Mouse (Mus musculus) forebrain, embryonic 13.5 days (tissue): Measurements from ENCODE around the gene Med4. TPM values are rescaled to one million over a fixed set of nuclear protein-coding genes. Genes with fewer than 3 reads are reported as not detected.

Source experiments
- ATAC-seq: fragments of 200-750 bp; cut with Nextera tagmentation; 2 replicates; pipeline ENCODE4 v1.8.0; 2017
- H3K27ac ChIP-seq: fragments of 300-500 bp; sonication (generic); 2 replicates; pipeline ENCODE4 v1.5.1; 2015; ENCODE audit warnings: inconsistent platforms, mild to moderate bottlenecking, moderate library complexity
- H3K27me3 ChIP-seq: fragments of 300-500 bp; sonication (generic); 2 replicates; pipeline ENCODE4 v1.6.1; 2015; ENCODE audit warnings: mild to moderate bottlenecking, inconsistent platforms
- H3K36me3 ChIP-seq: fragments of 300-500 bp; sonication (generic); 2 replicates; pipeline ENCODE4 v1.6.1; 2015; ENCODE audit warnings: mild to moderate bottlenecking, inconsistent platforms; ENCODE audit not compliant: poor library complexity, severe bottlenecking
- H3K4me1 ChIP-seq: fragments of 300-500 bp; sonication (generic); 2 replicates; pipeline ENCODE4 v1.6.1; 2015; ENCODE audit warnings: inconsistent platforms
- H3K4me2 ChIP-seq: fragments of 300-500 bp; sonication (generic); 2 replicates; pipeline ENCODE4 v1.6.1; 2015; ENCODE audit warnings: inconsistent platforms, mild to moderate bottlenecking, moderate library complexity
- H3K4me3 ChIP-seq: fragments of 300-500 bp; sonication (generic); 2 replicates; pipeline ENCODE4 v1.5.1; 2015; ENCODE audit warnings: mild to moderate bottlenecking, inconsistent platforms
- H3K9ac ChIP-seq: fragments of 300-500 bp; sonication (generic); 2 replicates; pipeline ENCODE4 v1.6.1; 2015; ENCODE audit warnings: mild to moderate bottlenecking, inconsistent platforms
- H3K9me3 ChIP-seq: fragments of 300-500 bp; sonication (generic); replicated peaks from 2 replicates; pipeline ENCODE4 v1.6.1; 2016; ENCODE audit warnings: inconsistent platforms
- WGBS: fragments of 180-500 bp; shearing (Covaris S2); methylation state at CpG from one replicate; pipeline ENCODE4 v1.1.7; 2015; 5-methylcytosine and 5-hydroxymethylcytosine counted together
- polyA plus RNA-seq: library from polyadenylated mRNA; unstranded; fragments of >200 nt; fragmentation: Nextera tagmentation; extraction: Ambion mirVana; gene quantifications from 2 replicates; pipeline ENCODE4 v1.2.1, GENCODE M21; 2015

Gene Med4
- polyA plus RNA-seq, 1 experiment from 2014 or later = 112 TPM

DNA sequence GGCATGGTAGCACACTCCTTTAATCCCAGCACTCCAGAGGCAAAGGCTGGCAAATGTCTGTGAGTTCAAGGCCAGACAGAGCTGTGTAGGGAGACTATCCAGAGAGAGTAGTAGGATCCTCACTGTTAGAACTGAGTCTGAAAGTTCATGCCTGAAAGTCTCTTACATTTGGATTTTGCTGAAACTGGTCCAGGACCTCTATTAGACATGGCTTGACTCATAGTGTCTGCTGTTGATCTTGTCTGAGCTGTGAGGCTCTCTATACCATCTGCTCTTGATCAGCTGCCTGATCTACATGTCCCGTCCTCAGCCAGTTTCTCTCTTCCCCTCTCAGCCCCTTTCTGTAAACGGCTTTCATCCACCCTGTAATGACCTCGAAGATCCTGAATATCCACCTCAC, 31.5 kb upstream of the Med4 start:
- Histone ChIP-seq H3K9me3 (no peaks in the 10 kb centered on the region), H3K36me3 (no peaks in the 10 kb centered on the region), H3K27me3 (no peaks in the 10 kb centered on the region), H3K4me2 (no peak overlapping the region), H3K27ac (no peak overlapping the region), H3K4me1 (peaks cover 36% of the 10 kb centered on the region), H3K4me3 (no peak overlapping the region), H3K9ac (no peak overlapping the region)
- 93% methylated on average over 3 of the region's 3 CpGs for WGBS
- ATAC-seq = no peak

- no peak overlapping the region for H3K27ac ChIP-seq
These were observed 30.1 kb upstream of the Med4 start for GRCm38 (mm10) chr14:73479771-73480170.

GRCm38 (mm10) chr14:73483516-73484229, 26.2 kb upstream of the Med4 start:
- 81% methylated on average over 5 of the region's 5 CpGs for WGBS
- H3K27me3 ChIP-seq = no peaks in the 10 kb centered on the region
- H3K9ac ChIP-seq = no peak overlapping the region
- H3K27ac ChIP-seq = no peak overlapping the region
- no peaks in the 10 kb centered on the region for H3K36me3 ChIP-seq
- H3K9me3 ChIP-seq = no peaks in the 10 kb centered on the region
- peaks cover 8% of the 10 kb centered on the region for H3K4me1 ChIP-seq
- no peak overlapping the region for H3K4me3 ChIP-seq
- ATAC-seq = no peak
- no peak overlapping the region for H3K4me2 ChIP-seq

More at GRCm38 (mm10) chr14:73479771-73480170, 30.1 kb upstream of the Med4 start:
- WGBS = 9% methylated on average over 1 of the region's 1 CpGs
- ATAC-seq = no peak; the same call in 1 of the 2 replicates
- Histone ChIP-seq H3K4me2 (no peak overlapping the region), H3K9ac (no peak overlapping the region), H3K9me3 (no peaks in the 10 kb centered on the region), H3K4me3 (no peak overlapping the region), H3K4me1 (peaks cover 23% of the 10 kb centered on the region), H3K36me3 (no peaks in the 10 kb centered on the region), H3K27me3 (no peaks in the 10 kb centered on the region)

DNA sequence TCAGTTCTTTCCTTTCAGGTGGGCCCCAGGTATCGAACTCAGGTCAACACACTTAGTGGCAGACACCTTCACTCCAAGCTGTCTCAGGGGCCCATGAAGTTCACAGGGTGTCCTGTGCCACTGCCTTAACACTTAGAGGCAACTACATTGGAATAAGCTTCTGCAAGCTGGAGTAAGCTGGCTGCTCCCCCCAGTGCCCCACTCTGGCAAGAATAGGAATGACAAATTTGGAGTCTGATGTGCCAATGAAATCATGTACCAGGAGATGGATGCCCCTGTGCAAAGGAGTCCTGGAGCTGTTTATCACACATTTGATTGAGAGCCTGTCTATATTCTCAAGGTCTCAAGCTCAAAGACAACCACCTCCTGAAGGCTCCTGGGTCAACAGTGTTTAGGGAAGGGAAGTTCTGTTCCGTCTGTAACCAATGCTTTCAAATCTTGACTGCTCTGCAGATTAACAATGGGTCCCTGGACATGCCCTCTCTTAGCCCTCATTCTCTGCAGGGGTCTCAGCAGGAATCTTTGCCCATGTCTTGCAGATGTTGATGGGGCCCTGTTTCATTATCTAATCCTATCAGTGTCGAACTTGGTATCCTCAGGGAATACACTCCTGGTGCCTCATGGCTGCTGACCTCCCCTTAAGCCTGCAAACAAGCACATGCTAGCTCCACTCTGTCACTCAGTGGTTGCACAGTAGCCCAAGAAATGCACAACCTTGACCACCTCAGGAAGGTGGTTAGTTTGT, 25.3 kb upstream of the Med4 start:
- no peaks in the 10 kb centered on the region for H3K9me3 ChIP-seq
- 72% methylated on average over 3 of the region's 3 CpGs for WGBS

GRCm38 (mm10) chr14:73486641-73487040, 23.2 kb upstream of the Med4 start:
- no peak for ATAC-seq
- no peak overlapping the region for H3K27ac ChIP-seq
- H3K9ac ChIP-seq = no peak overlapping the region
- no peaks in the 10 kb centered on the region for H3K36me3 ChIP-seq
- no peaks in the 10 kb centered on the region for H3K27me3 ChIP-seq
- WGBS = 83% methylated on average over 5 of the region's 5 CpGs
- no peaks in the 10 kb centered on the region for H3K4me1 ChIP-seq
- no peak overlapping the region for H3K4me3 ChIP-seq
- no peak overlapping the region for H3K4me2 ChIP-seq
- H3K9me3 ChIP-seq = peaks cover 5% of the 10 kb centered on the region; the same call in 1 of the 2 replicates

More for the DNA sequence above, 25.3 kb upstream of the Med4 start:
- Histone ChIP-seq H3K9ac (no peak overlapping the region), H3K27me3 (no peaks in the 10 kb centered on the region), H3K27ac (no peak overlapping the region), H3K4me1 (peaks cover 4% of the 10 kb centered on the region), H3K36me3 (no peaks in the 10 kb centered on the region), H3K4me3 (no peak overlapping the region), H3K4me2 (no peak overlapping the region)
- ATAC-seq = no peak

- WGBS = 95% methylated on average over 6 of the region's 6 CpGs
- no peaks in the 10 kb centered on the region for H3K4me1 ChIP-seq
- ATAC-seq = no peak
These were observed 16.5 kb upstream of the Med4 start for GRCm38 (mm10) chr14:73493356-73493755.

DNA sequence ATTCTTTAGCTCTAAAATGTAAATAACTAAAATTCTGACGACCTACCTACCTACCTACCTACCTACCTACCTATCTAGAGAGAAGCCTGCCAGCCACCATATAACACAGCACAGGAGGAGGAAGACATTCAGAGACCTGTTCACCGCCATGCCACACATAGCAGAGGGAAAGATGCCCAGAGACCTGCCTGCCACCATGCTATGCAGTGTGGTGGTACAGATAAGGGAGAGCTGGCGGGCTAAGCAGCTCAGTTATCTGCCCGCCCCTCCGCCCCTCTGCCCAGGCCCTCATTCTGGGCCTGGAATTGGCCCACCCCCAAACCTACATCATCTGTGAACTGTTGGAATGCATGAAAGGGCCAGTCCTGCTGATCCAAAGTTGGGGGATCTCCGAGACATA, 15.7 kb upstream of the Med4 start:
- ATAC-seq = no peak
- H3K4me3 ChIP-seq = no peak overlapping the region
- 77% methylated on average over 6 of the region's 6 CpGs for WGBS

More at GRCm38 (mm10) chr14:73493356-73493755, 16.5 kb upstream of the Med4 start:
- H3K27me3 ChIP-seq = no peaks in the 10 kb centered on the region
- peaks cover 5% of the 10 kb centered on the region; the same call in 1 of the 2 replicates for H3K9me3 ChIP-seq
- no peaks in the 10 kb centered on the region for H3K36me3 ChIP-seq
- H3K4me2 ChIP-seq = no peak overlapping the region
- H3K9ac ChIP-seq = no peak overlapping the region
- no peak overlapping the region for H3K4me3 ChIP-seq
- no peak overlapping the region for H3K27ac ChIP-seq

DNA sequence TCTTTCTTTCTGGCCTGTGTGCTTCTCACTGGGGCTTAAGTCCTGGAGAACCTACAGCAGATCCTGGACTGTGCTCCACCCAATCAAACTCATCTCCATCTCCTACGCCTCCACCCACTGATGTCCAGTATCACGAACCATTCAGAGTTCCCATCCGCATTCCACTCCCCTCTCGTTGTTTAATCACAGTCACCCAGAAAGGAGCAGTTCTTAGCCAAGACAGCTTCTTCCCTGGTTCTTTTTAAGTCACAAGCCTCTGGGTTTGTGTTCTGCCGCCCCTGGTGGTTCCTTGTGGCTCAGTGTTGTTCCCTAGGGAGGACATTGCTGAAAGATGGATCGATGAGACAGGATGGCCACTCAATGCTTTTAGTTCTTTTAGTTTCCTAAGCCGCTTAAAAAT, 14.1 kb upstream of the Med4 start:
- H3K9me3 ChIP-seq = peaks cover 4% of the 10 kb centered on the region; the same call in 1 of the 2 replicates
- no peak overlapping the region for H3K27ac ChIP-seq
- no peaks in the 10 kb centered on the region for H3K4me1 ChIP-seq
- no peaks in the 10 kb centered on the region for H3K36me3 ChIP-seq
- H3K4me3 ChIP-seq = no peak overlapping the region
- 82% methylated on average over 7 of the region's 7 CpGs for WGBS
- no peak for ATAC-seq
- no peak overlapping the region for H3K9ac ChIP-seq
- no peaks in the 10 kb centered on the region for H3K27me3 ChIP-seq
- no peak overlapping the region for H3K4me2 ChIP-seq

More for the DNA sequence above, 15.7 kb upstream of the Med4 start:
- H3K36me3 ChIP-seq = no peaks in the 10 kb centered on the region
- H3K4me2 ChIP-seq = no peak overlapping the region
- no peak overlapping the region for H3K27ac ChIP-seq
- H3K4me1 ChIP-seq = no peaks in the 10 kb centered on the region
- H3K9ac ChIP-seq = no peak overlapping the region
- peaks cover 5% of the 10 kb centered on the region; the same call in 1 of the 2 replicates for H3K9me3 ChIP-seq
- H3K27me3 ChIP-seq = no peaks in the 10 kb centered on the region

DNA sequence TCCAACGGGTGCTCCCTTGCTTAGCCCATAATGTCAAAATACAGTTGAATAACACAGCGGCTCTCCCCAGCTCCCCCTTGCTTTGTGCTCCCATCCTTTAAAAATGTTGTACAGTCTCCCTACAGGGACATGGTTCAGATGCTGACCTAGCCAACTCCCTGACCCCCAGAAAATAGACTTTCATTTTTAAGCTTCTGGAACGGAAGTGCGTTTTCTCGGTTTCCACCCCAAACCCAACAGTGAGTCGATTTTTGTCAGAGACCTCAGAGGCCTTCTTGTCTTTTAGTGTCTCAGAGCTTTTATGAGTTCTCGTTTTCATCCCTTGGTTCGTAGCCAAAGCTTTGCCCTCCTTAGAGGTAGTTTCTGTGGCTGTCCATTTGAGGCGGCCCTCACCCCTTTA, 8.5 kb upstream of the Med4 start:
- H3K36me3 ChIP-seq = no peaks in the 10 kb centered on the region
- no peak overlapping the region for H3K4me2 ChIP-seq
- no peaks in the 10 kb centered on the region for H3K9me3 ChIP-seq
- no peak overlapping the region for H3K27ac ChIP-seq
- peaks cover 26% of the 10 kb centered on the region for H3K4me1 ChIP-seq
- no peak overlapping the region for H3K4me3 ChIP-seq
- 88% methylated on average over 9 of the region's 9 CpGs for WGBS
- no peak overlapping the region for H3K9ac ChIP-seq
- no peak for ATAC-seq
- no peaks in the 10 kb centered on the region for H3K27me3 ChIP-seq

DNA sequence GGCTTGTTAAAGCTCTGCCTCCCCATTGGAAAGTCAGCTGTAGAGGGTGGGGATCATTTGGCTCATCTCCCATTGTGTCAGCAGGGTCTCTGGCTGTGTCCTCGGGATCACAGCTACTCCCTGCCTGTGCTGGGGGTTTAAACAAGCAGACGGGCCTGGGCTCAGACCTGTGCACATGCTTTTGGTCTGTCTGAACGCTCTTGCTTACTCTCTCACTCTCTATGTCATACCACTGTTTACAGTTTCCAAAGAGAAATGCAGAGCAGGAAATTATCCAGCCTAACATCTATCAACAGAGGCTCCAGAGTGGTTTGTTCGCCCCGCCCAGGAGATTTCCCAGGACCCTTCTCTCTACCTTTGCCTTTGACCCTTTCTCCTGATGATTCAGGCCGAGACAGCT, 8.1 kb upstream of the Med4 start:
- Histone ChIP-seq H3K27ac (peak overlapping the region; percentile 65), H3K9ac (no peak overlapping the region), H3K9me3 (no peaks in the 10 kb centered on the region), H3K4me3 (no peak overlapping the region), H3K4me1 (peaks cover 26% of the 10 kb centered on the region), H3K36me3 (no peaks in the 10 kb centered on the region), H3K4me2 (no peak overlapping the region), H3K27me3 (no peaks in the 10 kb centered on the region)
- WGBS = 76% methylated on average over 6 of the region's 6 CpGs
- ATAC-seq = no peak

- 20% methylated on average over 7 of the region's 7 CpGs for WGBS
These were observed 7.1 kb upstream of the Med4 start for GRCm38 (mm10) chr14:73502591-73503184.

More at GRCm38 (mm10) chr14:73502591-73503184, 7.1 kb upstream of the Med4 start:
- Histone ChIP-seq H3K9me3 (no peaks in the 10 kb centered on the region), H3K4me2 (peak overlapping the region; percentile 20), H3K27me3 (no peaks in the 10 kb centered on the region), H3K36me3 (no peaks in the 10 kb centered on the region), H3K4me1 (peaks cover 26% of the 10 kb centered on the region), H3K27ac (peak overlapping the region; percentile 80), H3K4me3 (no peak overlapping the region), H3K9ac (0 out of 2 replicates have a peak overlapping the region, but pooled peaks have one; percentile 26)
- peak; percentile 80 for ATAC-seq
